Mouse (Mus musculus) hindbrain, embryonic 13.5 days (tissue): Measurements from ENCODE around the gene Pcp4. TPM values are rescaled to one million over a fixed set of nuclear protein-coding genes. Genes with fewer than 3 reads are reported as not detected.

Source experiments
- ATAC-seq: fragments of 200-750 bp; cut with Nextera tagmentation; 2 replicates; pipeline ENCODE4 v1.8.0; 2017; ENCODE audit warnings: moderate TSS enrichment; ENCODE audit not compliant: low FRiP score
- H3K27ac ChIP-seq: fragments of 300-500 bp; sonication (generic); 2 replicates; pipeline ENCODE4 v1.5.1; 2015; ENCODE audit warnings: inconsistent platforms, mild to moderate bottlenecking, moderate library complexity
- H3K27me3 ChIP-seq: fragments of 300-500 bp; sonication (generic); 2 replicates; pipeline ENCODE4 v1.6.1; 2015; ENCODE audit warnings: mild to moderate bottlenecking, inconsistent platforms
- H3K36me3 ChIP-seq: fragments of 300-500 bp; sonication (generic); 2 replicates; pipeline ENCODE4 v1.6.1; 2015; ENCODE audit warnings: mild to moderate bottlenecking, inconsistent platforms
- H3K4me1 ChIP-seq: fragments of 300-500 bp; sonication (generic); replicated peaks from 2 replicates; pipeline ENCODE4 v1.6.1; 2015; ENCODE audit warnings: inconsistent platforms
- H3K4me2 ChIP-seq: fragments of 300-500 bp; sonication (generic); 2 replicates; pipeline ENCODE4 v1.6.1; 2015; ENCODE audit warnings: inconsistent platforms, mild to moderate bottlenecking, moderate library complexity
- H3K4me3 ChIP-seq: fragments of 300-500 bp; sonication (generic); 2 replicates; pipeline ENCODE4 v1.5.1; 2015; ENCODE audit warnings: mild to moderate bottlenecking, inconsistent platforms
- H3K9ac ChIP-seq: fragments of 300-500 bp; sonication (generic); 2 replicates; pipeline ENCODE4 v1.6.1; 2015; ENCODE audit warnings: mild to moderate bottlenecking, inconsistent platforms
- H3K9me3 ChIP-seq: fragments of 300-500 bp; sonication (generic); 2 replicates; pipeline ENCODE4 v1.6.1; 2016; ENCODE audit warnings: inconsistent platforms
- WGBS: fragments of 180-500 bp; shearing (Covaris S2); methylation state at CpG from one replicate; pipeline ENCODE4 v1.1.7; 2015; 5-methylcytosine and 5-hydroxymethylcytosine counted together
- polyA plus RNA-seq: library from polyadenylated mRNA; unstranded; fragments of >200 nt; fragmentation: Nextera tagmentation; extraction: Ambion mirVana; gene quantifications from 2 replicates; pipeline ENCODE4 v1.2.1, GENCODE M21; 2015

The Pcp4 gene
- polyA plus RNA-seq, 1 experiment from 2014 or later = 214 TPM

DNA sequence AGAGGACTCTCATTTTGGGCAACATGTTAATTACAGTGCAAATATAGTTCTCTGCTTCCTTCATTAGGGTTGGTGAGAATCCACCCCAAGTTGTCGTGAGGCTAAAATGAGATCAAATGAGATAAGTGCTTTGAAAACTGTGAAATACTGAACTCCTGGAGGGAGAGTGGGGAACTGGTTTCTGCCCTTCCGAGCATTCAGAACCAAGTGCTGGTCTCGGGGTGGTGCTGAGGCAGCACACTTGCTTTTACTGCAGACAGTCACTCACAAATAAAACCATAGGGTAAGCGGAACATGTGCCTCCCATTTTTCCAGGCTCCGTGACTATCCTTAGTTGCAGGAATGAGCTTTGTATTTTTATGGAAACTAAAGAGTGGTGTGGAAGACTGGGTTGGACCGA, 26.7 kb downstream of the Pcp4 start:
- Histone ChIP-seq H3K27me3 (no peaks in the 10 kb centered on the region), H3K9ac (no peak overlapping the region), H3K27ac (no peak overlapping the region), H3K4me3 (no peak overlapping the region), H3K4me2 (no peak overlapping the region), H3K4me1 (peaks cover 22% of the 10 kb centered on the region), H3K9me3 (no peaks in the 10 kb centered on the region), H3K36me3 (no peaks in the 10 kb centered on the region)
- WGBS = 89% methylated on average over 6 of the region's 6 CpGs
- no peak for ATAC-seq

DNA sequence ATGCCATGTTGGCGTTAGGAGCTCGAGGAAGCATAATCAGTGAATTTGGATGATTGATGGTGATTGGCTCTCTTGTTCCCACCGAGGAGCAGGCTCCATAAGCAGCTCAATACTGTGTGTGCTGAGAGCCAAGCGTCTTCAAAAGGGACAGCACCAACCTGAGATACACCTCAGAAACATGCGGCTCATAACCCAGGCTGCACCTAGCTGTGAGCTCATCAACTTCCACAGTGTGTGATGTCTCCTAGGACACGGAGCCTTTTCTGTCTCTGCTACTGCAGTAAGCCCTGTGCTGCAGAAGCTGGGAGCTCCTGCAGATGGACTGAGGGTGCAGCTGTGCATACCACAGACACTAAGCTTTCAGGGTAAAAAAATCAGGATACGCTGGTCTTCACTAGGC, 31.5 kb downstream of the Pcp4 start:
- peaks cover 18% of the 10 kb centered on the region for H3K4me1 ChIP-seq
- 60% methylated on average over 7 of the region's 7 CpGs for WGBS
- no peaks in the 10 kb centered on the region for H3K36me3 ChIP-seq
- H3K9me3 ChIP-seq = no peaks in the 10 kb centered on the region
- peak; percentile 61 for ATAC-seq
- H3K4me2 ChIP-seq = no peak overlapping the region
- H3K27me3 ChIP-seq = no peaks in the 10 kb centered on the region
- no peak overlapping the region for H3K27ac ChIP-seq
- H3K4me3 ChIP-seq = no peak overlapping the region
- no peak overlapping the region for H3K9ac ChIP-seq

DNA sequence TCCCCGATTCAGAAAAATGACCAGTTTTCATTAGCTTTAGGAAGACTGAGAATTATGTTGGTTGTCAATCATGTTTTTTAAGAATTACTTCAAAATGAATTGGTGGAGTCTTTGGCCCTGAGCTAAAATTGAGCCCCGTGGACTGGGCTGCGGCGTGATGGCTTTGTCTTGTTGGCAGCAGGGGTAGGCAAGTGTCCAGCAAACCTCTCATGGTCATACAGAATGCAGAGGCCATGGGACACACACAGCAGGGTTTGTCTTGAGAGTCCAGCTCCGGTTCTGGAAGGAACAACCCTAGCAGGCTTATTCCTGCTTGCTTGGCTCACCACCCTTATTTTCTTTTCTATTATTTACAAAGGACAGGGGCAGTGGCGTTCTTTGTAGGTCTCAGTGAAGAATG, 33.8 kb downstream of the Pcp4 start:
- Histone ChIP-seq H3K9ac (no peak overlapping the region), H3K9me3 (no peaks in the 10 kb centered on the region), H3K27me3 (no peaks in the 10 kb centered on the region), H3K4me1 (peaks cover 17% of the 10 kb centered on the region), H3K4me3 (no peak overlapping the region), H3K36me3 (no peaks in the 10 kb centered on the region), H3K27ac (no peak overlapping the region), H3K4me2 (no peak overlapping the region)
- WGBS = 78% methylated on average over 6 of the region's 6 CpGs
- ATAC-seq = no peak

- Histone ChIP-seq H3K4me2 (no peak overlapping the region), H3K27ac (no peak overlapping the region), H3K4me3 (no peak overlapping the region), H3K4me1 (peaks cover 15% of the 10 kb centered on the region), H3K9ac (no peak overlapping the region), H3K9me3 (no peaks in the 10 kb centered on the region), H3K36me3 (no peaks in the 10 kb centered on the region), H3K27me3 (no peaks in the 10 kb centered on the region)
- 77% methylated on average over 3 of the region's 3 CpGs for WGBS
- ATAC-seq = no peak
These were observed 35.2 kb downstream of the Pcp4 start for GRCm38 (mm10) chr16:96502586-96502985.

DNA sequence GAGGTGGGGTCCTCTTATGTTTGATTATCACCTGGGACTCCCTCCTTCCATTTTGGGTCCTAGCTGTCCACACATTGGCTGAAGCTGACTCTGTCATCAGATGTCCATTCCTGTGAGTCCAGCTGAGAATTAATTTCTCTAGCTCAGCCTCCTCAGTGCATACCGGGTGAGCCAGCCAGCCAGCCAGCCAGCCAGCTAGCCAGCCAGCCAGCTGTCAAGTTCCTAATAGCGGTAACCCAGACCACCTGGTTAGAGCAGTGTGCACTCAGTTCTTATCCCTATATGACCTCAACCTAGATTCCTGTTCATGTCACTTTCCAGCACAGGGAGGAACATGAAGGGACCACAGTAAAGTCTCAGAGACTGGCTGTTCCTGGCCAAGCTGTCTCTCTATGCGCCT, 47.1 kb downstream of the Pcp4 start:
- no peaks in the 10 kb centered on the region for H3K27me3 ChIP-seq
- H3K4me2 ChIP-seq = no peak overlapping the region
- no peaks in the 10 kb centered on the region for H3K36me3 ChIP-seq
- WGBS = 75% methylated on average over 3 of the region's 3 CpGs
- no peaks in the 10 kb centered on the region for H3K9me3 ChIP-seq
- no peak for ATAC-seq
- H3K27ac ChIP-seq = no peak overlapping the region
- H3K4me1 ChIP-seq = peaks cover 5% of the 10 kb centered on the region; the same call in 1 of the 2 replicates
- no peak overlapping the region for H3K4me3 ChIP-seq
- no peak overlapping the region for H3K9ac ChIP-seq

DNA sequence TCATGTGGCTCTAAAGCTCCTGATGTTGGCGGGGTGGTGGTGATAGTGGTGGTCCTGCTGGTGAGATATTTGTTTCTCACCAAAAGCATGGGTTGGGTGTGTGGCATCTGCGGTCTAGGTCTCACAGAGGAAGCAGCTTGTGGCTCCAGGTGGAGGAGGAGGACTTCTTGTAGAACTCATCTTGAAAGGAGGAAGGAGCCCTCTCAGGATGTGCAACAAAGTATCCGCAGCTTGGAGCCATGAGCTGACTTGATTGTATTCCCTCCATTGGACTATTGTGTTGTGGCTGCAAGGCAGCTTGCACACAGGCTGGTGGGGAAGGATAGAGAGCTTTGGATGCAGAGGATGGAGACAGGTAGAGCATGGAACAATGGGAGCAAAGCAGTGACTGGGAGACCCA, 60.1 kb downstream of the Pcp4 start:
- WGBS = 96% methylated on average over 3 of the region's 3 CpGs
- no peak for ATAC-seq
- H3K36me3 ChIP-seq = no peaks in the 10 kb centered on the region

GRCm38 (mm10) chr16:96528471-96528870, 61.1 kb downstream of the Pcp4 start:
- Histone ChIP-seq H3K4me1 (peaks cover 11% of the 10 kb centered on the region; the same call in 1 of the 2 replicates), H3K9ac (no peak overlapping the region), H3K27me3 (no peaks in the 10 kb centered on the region), H3K27ac (no peak overlapping the region), H3K9me3 (no peaks in the 10 kb centered on the region), H3K36me3 (no peaks in the 10 kb centered on the region), H3K4me2 (no peak overlapping the region), H3K4me3 (no peak overlapping the region)
- 92% methylated on average over 4 of the region's 4 CpGs for WGBS
- ATAC-seq = no peak

More for the DNA sequence above, 60.1 kb downstream of the Pcp4 start:
- Histone ChIP-seq H3K4me2 (no peak overlapping the region), H3K27me3 (no peaks in the 10 kb centered on the region), H3K27ac (no peak overlapping the region), H3K4me1 (peaks cover 15% of the 10 kb centered on the region; the same call in 1 of the 2 replicates), H3K9me3 (no peaks in the 10 kb centered on the region), H3K4me3 (no peak overlapping the region), H3K9ac (no peak overlapping the region)

GRCm38 (mm10) chr16:96529896-96530568, 62.6 kb downstream of the Pcp4 start:
- H3K9me3 ChIP-seq = no peaks in the 10 kb centered on the region
- no peak for ATAC-seq
- H3K4me1 ChIP-seq = peaks cover 11% of the 10 kb centered on the region; the same call in 1 of the 2 replicates
- H3K4me2 ChIP-seq = no peak overlapping the region
- peak overlapping the region; percentile 53; the same call in 1 of the 2 replicates for H3K27ac ChIP-seq
- no peaks in the 10 kb centered on the region for H3K27me3 ChIP-seq
- H3K36me3 ChIP-seq = no peaks in the 10 kb centered on the region
- H3K9ac ChIP-seq = no peak overlapping the region
- H3K4me3 ChIP-seq = no peak overlapping the region
- WGBS = 74% methylated on average over 9 of the region's 9 CpGs

GRCm38 (mm10) chr16:96530569-96530898, 63.1 kb downstream of the Pcp4 start:
- no peak for ATAC-seq
- Histone ChIP-seq H3K4me3 (no peak overlapping the region), H3K4me1 (peaks cover 11% of the 10 kb centered on the region; the same call in 1 of the 2 replicates), H3K4me2 (no peak overlapping the region), H3K36me3 (no peaks in the 10 kb centered on the region), H3K9ac (no peak overlapping the region), H3K27me3 (no peaks in the 10 kb centered on the region), H3K27ac (peak overlapping the region; percentile 53; the same call in 1 of the 2 replicates), H3K9me3 (no peaks in the 10 kb centered on the region)
- WGBS = 62% methylated on average over 3 of the region's 3 CpGs

GRCm38 (mm10) chr16:96531029-96531428, 63.6 kb downstream of the Pcp4 start:
- Histone ChIP-seq H3K9me3 (no peaks in the 10 kb centered on the region), H3K9ac (no peak overlapping the region), H3K27ac (no peak overlapping the region), H3K4me2 (no peak overlapping the region), H3K36me3 (no peaks in the 10 kb centered on the region), H3K4me3 (no peak overlapping the region), H3K4me1 (peaks cover 11% of the 10 kb centered on the region; the same call in 1 of the 2 replicates), H3K27me3 (no peaks in the 10 kb centered on the region)
- ATAC-seq = no peak
- 84% methylated on average over 4 of the region's 4 CpGs for WGBS

- Histone ChIP-seq H3K4me3 (no peak overlapping the region), H3K36me3 (no peaks in the 10 kb centered on the region), H3K9ac (no peak overlapping the region), H3K4me2 (no peak overlapping the region), H3K9me3 (no peaks in the 10 kb centered on the region), H3K4me1 (peaks cover 11% of the 10 kb centered on the region; the same call in 1 of the 2 replicates), H3K27me3 (no peaks in the 10 kb centered on the region), H3K27ac (no peak overlapping the region)
- ATAC-seq = no peak
- 78% methylated on average over 8 of the region's 8 CpGs for WGBS
These were observed 66.3 kb downstream of the Pcp4 start for GRCm38 (mm10) chr16:96533710-96534109.

- Histone ChIP-seq H3K27me3 (no peaks in the 10 kb centered on the region), H3K27ac (no peak overlapping the region), H3K9me3 (no peaks in the 10 kb centered on the region), H3K9ac (no peak overlapping the region), H3K4me3 (no peak overlapping the region), H3K4me1 (peaks cover 5% of the 10 kb centered on the region; the same call in 1 of the 2 replicates), H3K36me3 (no peaks in the 10 kb centered on the region), H3K4me2 (no peak overlapping the region)
- no peak for ATAC-seq
- 90% methylated on average over 4 of the region's 4 CpGs for WGBS
These were observed 67.9 kb downstream of the Pcp4 start for GRCm38 (mm10) chr16:96535271-96535670.

DNA sequence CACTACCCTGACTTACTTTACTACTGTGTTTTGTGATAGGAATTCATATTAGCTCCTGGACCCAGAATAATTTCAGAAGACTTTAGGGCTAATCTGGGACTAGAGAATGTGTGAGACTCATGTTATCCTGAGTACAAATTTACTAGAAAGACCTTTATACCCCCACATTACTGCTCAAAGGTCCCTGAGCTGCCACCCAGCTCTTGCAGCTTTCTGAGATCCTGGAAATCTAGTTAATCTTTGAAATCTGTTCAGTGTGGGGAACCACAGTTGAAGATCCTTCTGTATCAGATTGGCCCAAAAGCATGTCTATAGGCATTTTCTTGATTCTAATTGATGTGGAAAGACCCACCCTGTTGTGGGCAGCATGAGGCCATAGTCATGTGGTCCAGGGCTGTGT, 69.0 kb downstream of the Pcp4 start:
- Histone ChIP-seq H3K36me3 (no peaks in the 10 kb centered on the region), H3K27me3 (no peaks in the 10 kb centered on the region), H3K27ac (no peak overlapping the region), H3K4me1 (no peaks in the 10 kb centered on the region), H3K9ac (no peak overlapping the region), H3K4me3 (no peak overlapping the region), H3K9me3 (no peaks in the 10 kb centered on the region), H3K4me2 (no peak overlapping the region)
- no peak for ATAC-seq
